Mouse (Mus musculus): ENCODE measurements around the gene Mindy3.

GRCm38 (mm10) chr2:12308466-12308865 is 110.8 kb downstream of the Mindy3 start:
- TF ChIP-seq GATA1 (IDR thresholded peaks at IDR 0.05; ENCODE audit: borderline replicate concordance, low read length) (no peak), FLI1 (IDR thresholded peaks at IDR 0.05; ENCODE audit: low read length) (no peak)

Data from megakaryocyte, embryonic 14.5 days (primary cell).